Mouse (Mus musculus) right cerebral cortex, adult 2 months (tissue): ENCODE results near the gene Mboat7.

Source experiments
- DNase-seq, 2 experiments: peaks; one replicate each; pipeline ENCODE4 v3.0.0; 2021 to 2022; ENCODE audit warnings: low spot score in 2 of 2

The Mboat7 gene

DNA sequence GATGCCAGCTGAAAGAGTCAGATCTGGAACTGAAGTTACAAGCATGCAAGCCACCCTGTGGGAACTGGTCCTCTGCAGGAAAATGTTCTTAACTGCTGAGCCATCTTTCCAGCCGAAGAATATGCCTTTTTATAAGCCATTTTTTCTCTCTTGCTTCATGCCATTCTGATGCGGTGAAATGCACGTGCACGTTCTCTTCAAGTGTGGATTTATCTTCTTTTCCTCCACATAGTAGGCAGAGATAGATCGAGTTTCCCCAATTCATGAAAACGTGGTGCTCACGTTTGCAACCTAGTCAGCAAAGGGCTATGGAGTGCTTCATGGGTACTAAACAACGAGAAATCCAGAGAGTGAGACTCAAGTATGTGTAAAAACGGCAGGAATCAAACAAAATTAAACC lies 49.5 kb downstream of the Mboat7 start:
- peak in 1 of 2 experiments; percentile 12 for DNase-seq

DNA sequence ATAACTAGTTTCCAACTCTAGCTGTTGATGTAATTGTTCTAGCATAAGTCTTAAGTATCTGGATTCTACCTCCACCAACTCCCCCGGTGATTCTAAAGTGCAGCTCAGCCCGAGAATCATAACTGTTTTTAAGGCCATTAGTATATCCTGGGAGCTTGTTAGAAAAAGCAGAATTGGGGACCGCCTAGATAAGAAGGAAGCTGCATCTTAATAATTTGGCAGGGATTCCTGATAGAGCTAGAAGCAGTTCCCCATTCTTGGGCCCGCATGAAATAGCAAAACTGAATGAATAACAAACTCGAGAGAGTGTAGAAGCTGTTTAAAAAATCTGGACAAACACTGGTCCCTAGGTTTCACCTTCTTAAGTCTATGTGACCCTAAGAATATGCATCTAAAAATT lies 49.9 kb downstream of the Mboat7 start:
- DNase-seq: no peak

- DNase-seq: no peak
These were observed 62.9 kb downstream of the Mboat7 start for GRCm38 (mm10) chr7:3630478-3630815.

DNA sequence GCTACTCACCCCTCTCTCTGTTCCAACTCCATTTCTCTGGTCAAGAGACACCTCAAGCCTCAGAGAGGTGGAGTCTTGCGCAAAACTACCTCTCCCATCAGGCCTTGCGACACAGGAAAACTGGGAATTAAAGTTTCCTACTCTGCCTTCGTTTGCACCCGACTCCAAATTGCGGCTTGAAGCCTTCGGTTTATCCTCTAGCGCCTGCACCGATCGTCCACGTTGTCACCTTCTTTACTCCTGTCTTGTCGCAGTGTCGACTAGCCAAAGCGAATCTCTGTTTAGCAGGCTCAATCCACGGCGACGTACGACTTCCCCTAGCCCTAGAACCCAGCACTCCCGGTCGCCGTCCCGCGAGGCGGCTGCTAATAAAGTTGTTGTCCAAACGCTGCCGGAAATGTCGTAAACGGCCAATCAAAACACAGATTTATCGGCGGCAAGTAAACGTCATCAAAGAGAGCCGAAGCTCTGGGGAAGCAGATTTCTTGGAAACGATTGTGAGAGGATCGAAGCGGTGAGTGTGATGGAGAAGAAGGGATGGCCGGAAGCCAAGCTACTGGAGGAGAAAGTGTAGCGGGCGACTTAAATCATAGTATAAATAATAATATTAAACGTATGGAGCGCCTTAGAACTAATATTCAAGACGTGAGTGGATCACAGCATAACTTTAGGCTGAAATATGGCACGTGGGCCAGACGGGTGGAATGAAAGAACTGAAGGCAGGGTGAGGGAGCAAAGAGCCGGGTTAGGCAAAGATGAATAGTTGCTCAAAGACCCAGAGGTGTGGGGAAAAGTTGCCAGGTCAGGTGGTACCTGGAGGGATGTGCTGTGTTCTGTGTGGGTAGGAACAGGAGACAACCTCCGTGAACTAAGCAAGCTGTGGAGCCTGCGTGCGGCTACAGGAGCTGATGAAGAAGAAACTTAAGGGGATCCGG lies 63.5 kb downstream of the Mboat7 start, which contains the start of the genes Tfpt and Prpf31:
Tfpt (minus strand) TSS at position 387 of the 935 bp plus-strand sequence.
Prpf31 (plus strand) TSS at position 443 of the 935 bp plus-strand sequence.
- peak; percentile 95 to 96 for DNase-seq

GRCm38 (mm10) chr7:3629030-3629429 lies 64.3 kb downstream of the Mboat7 start:
- DNase-seq: no peak
